Comparison of ENCODE assay signal across 23 mouse cellular contexts in the genomic region with DNA sequence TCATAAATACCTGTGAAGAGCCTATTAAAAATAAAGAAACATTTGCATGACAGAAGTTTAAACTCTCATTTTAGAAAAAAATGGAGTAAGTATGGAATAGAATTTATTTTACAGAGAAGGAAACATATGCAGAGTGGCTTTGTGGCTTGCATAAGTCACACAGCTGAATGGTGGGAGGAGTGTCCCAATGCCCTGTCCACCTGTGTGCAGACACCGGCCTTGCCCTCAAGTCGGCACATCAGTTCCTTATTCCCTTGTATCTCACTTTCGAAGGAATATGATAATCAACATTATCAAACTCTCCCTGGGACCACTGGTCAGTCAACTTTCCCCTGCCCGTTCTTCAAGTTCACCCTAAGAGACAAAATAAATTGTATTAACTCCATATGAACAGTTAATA. TPM values are rescaled to one million over a fixed set of nuclear protein-coding genes. Genes with fewer than 3 reads are reported as not detected.
DNase-seq lines count a peak whose midpoint lies in the region; ATAC-seq lines count a peak whose summit lies in the region.
"Had no signal": no experiment of that assay in that cellular context is flagged by ENCODE, and none has a peak within 500 bp of the region (broad histone marks: within the 10 kb centered on the region; RNA-seq: fewer than 3 reads in every experiment).

No protein-coding gene starts in this region.

- H3K27ac ChIP-seq in liver, embryonic 12.5 days = peak overlapping the region; percentile 1; the same call in 1 of the 2 replicates
- H3K27ac ChIP-seq in liver, embryonic 15.5 days (replicated peaks) = peak overlapping the region; percentile 82; the same call in 1 of the 2 replicates
- H3K27ac ChIP-seq in liver, embryonic 11.5 days (ENCODE audit: low read depth, low read length) = no peak overlapping the region
- H3K27ac ChIP-seq: embryonic facial prominence, embryonic 10.5 days; embryonic facial prominence, embryonic 12.5 days; forebrain, embryonic 13.5 days; forebrain, embryonic 15.5 days had no signal

- no peaks in the 10 kb centered on the region for H3K36me3 ChIP-seq in liver, embryonic 12.5 days
- H3K36me3 ChIP-seq in liver, embryonic 15.5 days (replicated peaks) = no peaks in the 10 kb centered on the region
- no peaks in the 10 kb centered on the region for H3K36me3 ChIP-seq in liver, embryonic 11.5 days (ENCODE audit: control insufficient read depth, insufficient read depth, low read length)
- H3K36me3 ChIP-seq: embryonic facial prominence, embryonic 10.5 days; embryonic facial prominence, embryonic 12.5 days; forebrain, embryonic 15.5 days; G1E had no signal

- H3K4me3 ChIP-seq in liver, embryonic 12.5 days = no peak overlapping the region
- H3K4me3 ChIP-seq in liver, embryonic 15.5 days (replicated peaks) = no peak overlapping the region
- H3K4me3 ChIP-seq in liver, embryonic 11.5 days (ENCODE audit: low read depth, low read length) = no peak overlapping the region
- H3K4me3 ChIP-seq: embryonic facial prominence, embryonic 10.5 days; embryonic facial prominence, embryonic 12.5 days; forebrain, embryonic 13.5 days; forebrain, embryonic 15.5 days had no signal

- peaks cover 96% of the 10 kb centered on the region for H3K4me1 ChIP-seq in liver, embryonic 12.5 days
- peaks cover 90% of the 10 kb centered on the region for H3K4me1 ChIP-seq in liver, embryonic 15.5 days (replicated peaks)
- peaks cover 54% of the 10 kb centered on the region for H3K4me1 ChIP-seq in liver, embryonic 11.5 days (replicated peaks; ENCODE audit: control insufficient read depth, insufficient read depth, low read length)
- H3K4me1 ChIP-seq: embryonic facial prominence, embryonic 12.5 days; forebrain, embryonic 13.5 days; forebrain, embryonic 15.5 days had no signal

- H3K9ac ChIP-seq in liver, embryonic 12.5 days = no peak overlapping the region
- H3K9ac ChIP-seq in liver, embryonic 15.5 days = no peak overlapping the region
- no peak overlapping the region for H3K9ac ChIP-seq in liver, embryonic 11.5 days (ENCODE audit: low read depth, low read length)
- H3K9ac ChIP-seq: embryonic facial prominence, embryonic 12.5 days; forebrain, embryonic 13.5 days; forebrain, embryonic 15.5 days had no signal

- peaks cover 4% of the 10 kb centered on the region; the same call in 1 of the 2 replicates for H3K27me3 ChIP-seq in liver, embryonic 12.5 days (replicated peaks)
- no peaks in the 10 kb centered on the region for H3K27me3 ChIP-seq in liver, embryonic 15.5 days
- no peaks in the 10 kb centered on the region for H3K27me3 ChIP-seq in liver, embryonic 11.5 days (replicated peaks; ENCODE audit: control insufficient read depth, insufficient read depth, low read length)
- H3K27me3 ChIP-seq: CH12.LX; embryonic facial prominence, embryonic 12.5 days; forebrain, embryonic 13.5 days; forebrain, embryonic 15.5 days had no signal

- no peak for ATAC-seq in liver, embryonic 12.5 days
- ATAC-seq in liver, embryonic 15.5 days (ENCODE audit: insufficient read depth) = no peak
- ATAC-seq in liver, embryonic 11.5 days (replicated peaks; ENCODE audit: low FRiP score) = no peak
- ATAC-seq: CD4-positive, CD25-positive, alpha-beta regulatory T cell, adult 4 months; forebrain, embryonic 13.5 days; forebrain, embryonic 15.5 days had no signal

- H3K9me3 ChIP-seq in liver, embryonic 12.5 days (replicated peaks) = no peaks in the 10 kb centered on the region
- H3K9me3 ChIP-seq in liver, embryonic 15.5 days (replicated peaks) = no peaks in the 10 kb centered on the region
- H3K9me3 ChIP-seq in liver, embryonic 11.5 days (ENCODE audit: control insufficient read depth, low read length) = no peaks in the 10 kb centered on the region
- H3K9me3 ChIP-seq: embryonic facial prominence, embryonic 10.5 days; embryonic facial prominence, embryonic 12.5 days; forebrain, embryonic 13.5 days; forebrain, embryonic 15.5 days; G1E had no signal

- WGBS in liver, embryonic 12.5 days (ENCODE audit: insufficient replicate concordance) = 74% methylated on average over 4 of the region's 4 CpGs
- WGBS in liver, embryonic 15.5 days (ENCODE audit: insufficient replicate concordance) = 69% methylated on average over 4 of the region's 4 CpGs
- 83% methylated on average over 4 of the region's 4 CpGs for WGBS in liver, embryonic 11.5 days

- no peak overlapping the region for H3K4me2 ChIP-seq in liver, embryonic 12.5 days
- H3K4me2 ChIP-seq in liver, embryonic 15.5 days = no peak overlapping the region
- H3K4me2 ChIP-seq in liver, embryonic 11.5 days = no peak overlapping the region
- H3K4me2 ChIP-seq: embryonic facial prominence, embryonic 12.5 days; forebrain, embryonic 13.5 days; forebrain, embryonic 15.5 days had no signal

- peak; percentile 12 for DNase-seq in heart, adult 11 months
- no peak for DNase-seq in heart, postnatal 4 days
- DNase-seq in liver = no peak
- DNase-seq in liver, embryonic 11.5 days (ENCODE audit: low spot score) = no peak
- DNase-seq in testis, postnatal 10 days (ENCODE audit: low spot score) = no peak
- DNase-seq: adrenal gland, adult 8-10 months; adrenal gland, postnatal 14 days; adrenal gland, postnatal 36 days; B cell, adult 2 months; cerebellum, adult 11-12 months; cerebellum, adult 2 months; cerebellum, adult 9-10 months; cerebellum, postnatal 10 days; cerebellum, postnatal 25 days had no signal

RNA-seq across cellular contexts. Expression of a gene that starts 12.3 kb away (rescaled TPM):
- total RNA-seq in heart, postnatal 4 days (2021) = 10 to 100 TPM; 40.0 to 40.8 TPM
- 9.1 and 9.7 TPM in 2 replicates for polyA plus RNA-seq in liver, embryonic 12.5 days (2016; fragmentation: Nextera tagmentation; extraction: Ambion mirVana)
- 3.7 and 4.0 TPM in 2 replicates for polyA plus RNA-seq in liver, embryonic 15.5 days (2015; fragmentation: Nextera tagmentation; extraction: Ambion mirVana)
- polyA plus RNA-seq in liver, embryonic 11.5 days (2014; fragmentation: Nextera tagmentation; extraction: Ambion mirVana) = 12.7 and 14.1 TPM in 2 replicates

RNA-seq across cellular contexts. Expression of a gene that starts 35.8 kb away (rescaled TPM):
- total RNA-seq in heart, postnatal 4 days (2021) = 100 to 1,000 TPM; 488 to 516 TPM
- 8.7 and 15.2 TPM in 2 replicates for polyA plus RNA-seq in liver, embryonic 12.5 days (2016; fragmentation: Nextera tagmentation; extraction: Ambion mirVana)
- 13.3 TPM in 1 of 2 replicates, not detected in the other for polyA plus RNA-seq in liver, embryonic 15.5 days (2015; fragmentation: Nextera tagmentation; extraction: Ambion mirVana)
- polyA plus RNA-seq in liver, embryonic 11.5 days (2014; fragmentation: Nextera tagmentation; extraction: Ambion mirVana) = 63.6 and 85.2 TPM in 2 replicates
